Mouse (Mus musculus) cortical plate, adult 2 months (tissue): ENCODE measurements around the gene Supt3.

Experiments used
- CTCF ChIP-seq: fragments of 200-500 bp; IDR thresholded peaks from 2 replicates; pipeline ENCODE4 v1.5.1; 2011; ENCODE audit warnings: mild to moderate bottlenecking, control low read depth, low read length; ENCODE audit not compliant: insufficient read depth; ENCODE audit errors: extremely low read depth
- POLR2A ChIP-seq: fragments of 200-500 bp; IDR thresholded peaks from 2 replicates; pipeline ENCODE4 v1.6.1; 2011; ENCODE audit warnings: mild to moderate bottlenecking, low read length, control low read depth; ENCODE audit not compliant: insufficient read depth; ENCODE audit errors: extremely low read depth

DNA sequence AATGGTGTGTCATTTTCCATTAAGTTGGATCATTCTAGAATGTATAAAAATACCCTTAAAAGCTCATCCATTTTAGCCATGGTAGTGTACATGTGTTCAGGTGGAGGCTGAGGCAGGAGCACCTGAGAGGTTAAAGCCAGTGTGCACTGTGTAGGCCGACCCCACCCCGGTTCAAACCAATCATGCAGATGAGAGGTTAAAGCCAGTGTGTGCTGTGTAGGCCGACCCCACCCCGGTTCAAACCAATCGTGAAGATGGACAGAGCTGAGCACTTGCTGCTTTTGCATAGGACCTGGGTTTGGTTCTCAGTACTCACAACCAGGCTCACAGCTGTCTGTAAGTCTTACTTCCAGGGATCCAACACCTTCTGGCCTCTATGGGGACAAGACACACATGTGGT lies 45.0 kb downstream of the Supt3 start:
- TF ChIP-seq POLR2A (no peak), CTCF (no peak)
